Mouse (Mus musculus): ENCODE results near the gene Nfatc3. TPM values are rescaled to one million over a fixed set of nuclear protein-coding genes. Genes with fewer than 3 reads are reported as not detected.

Nfatc3 gene
- polyA plus RNA-seq, 1 experiment, result 25.5 TPM

DNA sequence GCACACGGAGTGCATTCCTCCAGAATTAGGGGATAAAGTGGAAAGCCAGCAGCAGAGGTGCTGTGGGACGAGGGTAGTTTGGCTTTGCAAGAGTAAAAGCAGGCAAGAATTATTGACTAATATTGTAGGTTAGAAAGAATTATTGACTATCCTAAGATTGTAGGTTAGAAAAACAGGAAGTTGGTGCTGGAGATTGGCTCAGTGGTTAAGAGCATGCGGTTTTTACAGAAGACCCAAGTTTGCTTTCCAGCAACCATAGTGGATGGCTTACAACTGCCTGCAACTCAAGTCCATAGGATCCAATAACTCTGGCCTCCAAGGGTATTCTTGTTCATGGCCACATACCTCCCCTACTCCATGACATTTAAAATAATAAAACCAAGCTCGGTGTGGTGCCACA, 87.4 kb downstream of the Nfatc3 start:
- TF ChIP-seq GATA1 (IDR thresholded peaks at IDR 0.05; ENCODE audit: low read length), result peak; percentile 14

DNA sequence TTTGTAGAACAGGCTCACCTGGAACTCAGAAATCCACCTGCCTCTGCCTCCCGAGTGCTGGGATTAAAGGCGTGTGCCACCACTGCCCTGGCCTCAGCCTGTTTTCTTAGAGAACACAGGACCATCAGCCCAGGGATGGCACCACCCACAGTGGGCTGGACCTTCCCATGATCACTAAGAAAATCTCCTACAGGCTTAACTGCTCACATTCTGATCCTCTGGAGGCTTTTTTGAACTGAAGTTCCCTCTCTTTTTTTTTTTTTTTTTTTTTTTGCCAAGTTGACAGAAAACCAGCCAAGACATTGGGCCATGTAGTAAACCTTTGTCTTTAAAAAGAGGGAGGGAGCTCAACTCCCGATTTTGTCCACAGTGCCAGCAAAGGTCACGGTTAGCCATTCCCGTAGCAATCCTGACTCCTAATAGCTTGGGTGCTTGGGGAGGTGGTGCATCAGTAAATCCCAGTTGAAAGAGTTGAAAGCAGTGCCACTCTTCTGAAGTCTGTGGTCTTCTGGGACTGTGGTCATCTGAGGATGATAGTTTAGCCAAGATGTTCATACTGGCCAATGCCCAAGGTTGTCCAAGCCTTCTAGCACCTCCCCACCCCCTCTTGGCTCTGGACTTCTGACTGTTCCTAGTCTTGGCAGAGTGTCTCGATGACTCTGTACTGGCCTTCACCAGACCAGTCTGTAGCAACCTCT, 89.4 kb downstream of the Nfatc3 start:
- no peak for TF ChIP-seq GATA1 (IDR thresholded peaks at IDR 0.05; ENCODE audit: low read length)

DNA sequence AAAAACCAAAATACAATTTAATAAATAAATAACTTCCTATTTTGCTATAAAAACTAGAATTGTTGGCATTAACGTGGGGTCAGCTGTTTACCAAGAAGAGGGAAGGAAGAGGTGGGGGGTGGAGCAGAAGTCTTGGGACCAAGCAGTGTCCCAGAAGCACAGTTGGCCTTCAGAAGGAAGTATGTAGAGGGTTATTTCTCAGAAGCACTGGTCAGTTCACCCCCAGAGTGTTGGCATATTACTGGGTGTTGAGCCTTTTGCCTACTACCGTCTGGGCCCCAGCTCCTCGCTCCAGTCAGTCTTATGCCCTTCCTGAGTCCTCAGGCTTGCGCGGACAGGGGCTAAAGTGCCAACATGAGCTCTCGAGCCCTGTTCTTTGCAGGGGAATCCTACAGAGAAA, 90.4 kb downstream of the Nfatc3 start:
- TF ChIP-seq GATA1 (IDR thresholded peaks at IDR 0.05; ENCODE audit: low read length), result no peak

DNA sequence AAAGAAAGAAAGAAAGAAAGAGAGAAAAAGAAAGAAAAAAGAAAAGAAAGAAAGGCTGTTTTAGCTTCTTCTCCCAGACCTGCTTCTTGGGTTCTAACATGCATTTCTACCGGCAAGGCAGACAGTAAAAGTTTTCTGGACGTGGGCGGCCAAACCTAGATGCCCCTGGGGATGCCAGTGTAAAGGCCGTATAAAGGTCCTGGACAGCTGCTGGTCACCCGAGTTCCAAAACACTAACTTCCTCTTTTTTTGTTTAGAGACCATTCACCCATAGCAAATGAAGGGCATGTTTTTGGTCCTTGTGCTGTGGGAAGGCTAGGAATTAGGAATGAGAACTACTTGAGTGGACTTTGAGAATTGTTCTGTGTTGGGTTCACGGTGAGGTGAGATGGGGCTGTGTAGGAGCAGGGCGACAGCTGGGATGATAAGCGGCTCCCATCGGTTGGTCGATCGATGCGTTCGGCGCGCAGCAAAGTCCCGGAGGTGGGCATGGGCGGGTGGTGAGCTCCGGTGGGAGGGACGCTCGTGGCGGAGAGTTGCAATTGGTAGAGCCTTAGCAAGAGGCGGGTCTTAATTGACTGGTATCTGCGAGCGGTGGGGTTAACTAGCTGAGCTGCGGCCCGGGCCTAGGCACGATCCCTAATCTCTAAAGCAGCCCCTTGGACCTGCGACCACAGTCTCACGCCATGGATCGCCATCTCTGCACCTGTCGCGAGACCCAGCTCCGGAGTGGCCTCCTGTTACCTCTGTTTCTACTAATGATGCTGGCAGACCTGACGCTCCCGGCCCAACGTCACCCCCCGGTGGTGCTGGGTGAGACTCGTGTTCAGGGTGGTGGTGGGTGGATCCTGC, 91.4 kb downstream of the Nfatc3 start, which contains the start of gene Pla2g15:
Gene Pla2g15, plus strand, starts transcription at position 599 of the 852 bp plus-strand sequence.
- no peak for TF ChIP-seq GATA1 (IDR thresholded peaks at IDR 0.05; ENCODE audit: low read length)

DNA sequence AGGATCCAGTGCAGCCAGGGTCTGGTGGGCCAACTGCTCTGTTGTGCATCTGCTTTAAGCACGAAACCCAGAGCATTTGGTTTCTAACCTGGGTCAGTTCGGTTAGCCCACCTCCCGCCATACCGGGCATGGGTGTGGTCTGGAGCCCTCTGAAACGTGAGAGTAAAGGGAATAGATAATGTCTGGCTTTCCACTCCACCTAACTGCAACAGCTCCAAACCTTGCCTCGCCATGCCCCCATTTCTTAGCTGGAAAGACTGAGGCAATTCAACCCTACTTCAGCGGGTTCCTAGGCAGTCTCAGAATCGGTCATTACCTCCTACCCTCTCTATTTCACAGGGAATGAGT, 92.0 kb downstream of the Nfatc3 start:
- no peak for TF ChIP-seq GATA1 (IDR thresholded peaks at IDR 0.05; ENCODE audit: low read length)

DNA sequence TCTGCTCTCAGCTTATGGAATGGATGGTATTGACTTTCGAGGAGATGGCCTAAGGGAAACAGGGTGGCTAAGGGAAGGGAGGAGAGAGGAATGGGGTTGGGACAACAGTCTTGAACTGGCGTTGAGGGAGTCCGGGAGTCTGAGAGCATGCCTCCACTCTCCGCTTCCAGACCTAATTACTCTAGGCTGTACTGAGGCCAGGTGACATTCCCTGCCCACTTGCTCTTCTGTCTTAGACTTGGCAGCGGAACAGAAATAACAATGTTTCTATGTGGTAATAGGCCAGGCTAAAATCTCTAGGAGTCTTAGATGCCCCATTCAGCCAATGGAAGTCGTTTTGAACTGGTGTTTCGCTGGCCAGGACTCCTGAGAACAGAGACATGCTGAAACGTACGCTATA, 92.4 kb downstream of the Nfatc3 start:
- TF ChIP-seq GATA1 (IDR thresholded peaks at IDR 0.05; ENCODE audit: low read length), result no peak

DNA sequence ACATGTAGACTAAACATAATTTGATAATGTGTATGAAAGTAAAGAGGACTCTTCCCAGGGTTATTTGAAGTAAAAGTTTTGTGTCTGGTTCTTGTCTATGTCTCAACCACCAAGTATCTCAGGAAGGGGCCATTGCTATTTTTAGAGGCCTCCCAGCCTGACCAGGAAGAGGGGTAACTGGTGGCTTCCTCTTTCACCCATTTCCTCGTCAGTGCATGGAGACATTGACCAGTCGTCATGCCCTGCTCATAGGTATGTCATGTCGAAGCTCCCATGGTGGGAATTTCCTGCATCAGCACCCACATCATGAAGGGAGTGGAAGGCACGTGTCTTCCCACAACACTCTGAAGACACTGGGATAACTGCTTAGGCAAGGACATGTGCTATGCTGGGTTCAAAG, 94.2 kb downstream of the Nfatc3 start:
- no peak for TF ChIP-seq GATA1 (IDR thresholded peaks at IDR 0.05; ENCODE audit: low read length)

DNA sequence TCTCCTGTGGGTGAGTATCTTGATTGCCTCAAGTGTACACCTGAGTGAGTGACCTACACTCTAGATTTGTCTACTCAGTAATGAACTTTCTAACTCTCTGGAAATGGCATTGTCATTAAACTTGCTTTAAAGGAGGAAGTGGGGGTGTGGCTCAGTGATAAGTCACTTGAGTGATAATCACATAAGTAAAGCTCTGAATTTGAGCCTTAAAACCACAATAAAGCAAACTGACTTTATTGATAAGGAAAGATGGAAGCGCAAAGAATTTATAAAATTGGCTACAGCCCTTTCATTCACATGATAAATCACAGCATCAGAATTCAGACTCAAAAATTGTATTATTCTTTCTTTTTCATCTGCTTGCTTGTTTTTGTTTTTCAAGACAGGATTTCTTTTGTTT, 98.8 kb downstream of the Nfatc3 start:
- peak; percentile 78 for TF ChIP-seq GATA1 (IDR thresholded peaks at IDR 0.05; ENCODE audit: low read length)

DNA sequence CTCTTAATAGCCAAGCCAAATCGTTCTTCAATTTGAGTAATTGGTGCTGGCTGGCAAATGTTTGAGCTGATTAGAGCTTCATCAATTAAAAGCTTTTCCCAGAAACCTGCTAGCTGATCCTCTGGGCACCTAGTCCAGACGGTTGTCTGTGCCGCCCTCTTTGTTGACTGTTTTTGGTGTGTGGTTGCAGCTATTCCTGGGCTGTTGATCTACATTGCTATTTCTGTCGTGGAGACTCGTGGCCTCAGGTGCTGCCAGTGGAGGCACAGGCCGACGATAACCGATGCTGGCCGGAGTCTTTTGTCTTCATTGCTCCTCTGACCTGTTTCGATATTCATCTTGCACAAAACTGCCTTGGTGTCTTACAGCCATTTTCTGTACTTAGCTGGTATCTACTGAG, 99.7 kb downstream of the Nfatc3 start:
- TF ChIP-seq GATA1 (IDR thresholded peaks at IDR 0.05; ENCODE audit: low read length), result no peak

DNA sequence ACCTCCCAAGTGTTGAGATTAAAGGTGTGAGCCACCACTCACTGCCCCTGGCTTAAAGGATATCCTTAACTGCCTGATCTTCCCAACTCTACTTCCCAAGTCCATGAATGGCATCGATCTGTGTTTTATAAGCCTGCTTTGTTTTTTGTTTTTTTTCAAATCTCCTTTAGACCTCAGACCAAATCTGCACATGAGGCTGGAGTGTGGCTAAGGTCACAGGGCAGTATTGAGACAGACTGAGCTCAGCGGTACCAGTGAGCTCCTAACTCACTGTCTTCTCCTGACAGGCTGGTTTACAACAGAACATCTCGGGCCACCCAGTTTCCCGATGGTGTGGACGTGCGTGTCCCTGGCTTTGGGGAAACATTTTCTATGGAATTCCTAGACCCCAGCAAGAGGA, 101.2 kb downstream of the Nfatc3 start:
- TF ChIP-seq GATA1 (IDR thresholded peaks at IDR 0.05; ENCODE audit: low read length), result no peak

DNA sequence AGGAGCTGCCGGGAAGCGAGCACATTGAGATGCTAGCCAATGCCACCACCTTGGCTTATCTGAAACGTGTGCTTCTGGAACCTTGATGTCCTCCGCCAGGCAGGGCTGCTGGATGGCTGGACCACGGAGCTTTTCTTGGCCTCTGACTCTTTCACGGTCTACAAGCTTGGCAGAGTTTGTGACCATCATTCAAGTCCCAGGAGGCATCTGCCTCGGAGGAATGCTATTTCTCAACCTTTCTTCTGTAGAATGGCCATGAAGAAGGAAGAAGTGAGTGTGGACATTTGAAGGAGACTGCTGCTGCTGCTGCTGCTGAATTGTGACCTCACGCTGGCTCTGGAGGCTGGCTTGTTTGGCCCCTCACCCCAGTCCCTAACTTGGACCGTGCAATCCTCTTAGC, 104.6 kb downstream of the Nfatc3 start:
- no peak for TF ChIP-seq GATA1 (IDR thresholded peaks at IDR 0.05; ENCODE audit: low read length)

DNA sequence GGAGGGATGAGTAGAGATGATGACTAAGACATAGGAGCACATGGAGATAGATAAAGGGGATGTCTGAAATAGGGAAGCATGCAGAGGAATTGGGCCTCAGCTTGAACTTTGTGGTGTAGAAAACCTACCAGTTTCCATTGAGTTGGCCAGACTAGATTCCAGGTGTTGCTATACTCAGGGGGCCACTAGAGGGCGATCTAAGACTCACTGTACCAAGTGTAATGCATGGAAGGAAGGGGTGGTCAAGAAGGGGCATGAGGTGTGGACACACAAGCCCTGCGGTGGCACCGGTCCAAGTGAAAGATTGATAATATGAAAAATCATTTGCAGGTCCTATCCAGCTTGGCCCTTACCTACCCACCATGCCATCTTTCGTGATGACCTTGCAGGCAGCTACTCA, 106.8 kb downstream of the Nfatc3 start:
- TF ChIP-seq GATA1 (IDR thresholded peaks at IDR 0.05; ENCODE audit: low read length), result no peak

DNA sequence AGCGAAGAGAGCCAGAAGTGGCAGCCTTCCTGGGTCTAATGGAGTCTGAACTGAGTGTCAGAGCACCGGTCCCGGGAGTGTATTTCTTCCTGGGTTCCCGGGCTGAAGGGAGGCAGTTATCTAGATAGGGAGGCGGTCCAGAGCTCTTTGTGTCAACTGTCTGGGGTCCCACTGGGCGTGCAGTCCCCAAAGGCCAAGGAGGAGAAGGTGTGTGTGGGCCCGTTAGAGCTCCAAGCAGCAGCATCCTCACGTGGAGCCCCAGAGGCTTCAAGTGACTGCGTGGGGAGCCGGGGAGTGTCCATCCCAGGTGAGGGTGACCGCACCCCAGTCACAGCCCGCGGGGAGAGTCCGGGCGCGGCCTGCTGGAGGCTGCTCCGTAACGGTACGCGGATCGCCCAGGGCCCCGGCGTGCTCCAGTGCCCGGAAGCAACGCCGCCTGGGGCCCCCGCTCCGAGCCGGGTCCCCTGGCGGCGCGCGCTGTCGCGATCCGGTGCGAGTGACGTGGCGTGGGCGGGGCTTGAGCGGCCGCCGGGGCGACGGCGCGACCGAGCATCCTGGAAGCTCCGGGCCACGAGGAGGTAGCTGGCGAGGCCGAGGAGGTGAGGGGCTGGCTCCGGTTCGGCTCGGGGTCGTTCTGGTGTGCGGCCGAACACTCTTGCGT, 109.8 kb downstream of the Nfatc3 start, which contains the start of gene Slc7a6:
Gene Slc7a6, plus strand, starts transcription at position 502 of the 661 bp plus-strand sequence.
- no peak for TF ChIP-seq GATA1 (IDR thresholded peaks at IDR 0.05; ENCODE audit: low read length)

DNA sequence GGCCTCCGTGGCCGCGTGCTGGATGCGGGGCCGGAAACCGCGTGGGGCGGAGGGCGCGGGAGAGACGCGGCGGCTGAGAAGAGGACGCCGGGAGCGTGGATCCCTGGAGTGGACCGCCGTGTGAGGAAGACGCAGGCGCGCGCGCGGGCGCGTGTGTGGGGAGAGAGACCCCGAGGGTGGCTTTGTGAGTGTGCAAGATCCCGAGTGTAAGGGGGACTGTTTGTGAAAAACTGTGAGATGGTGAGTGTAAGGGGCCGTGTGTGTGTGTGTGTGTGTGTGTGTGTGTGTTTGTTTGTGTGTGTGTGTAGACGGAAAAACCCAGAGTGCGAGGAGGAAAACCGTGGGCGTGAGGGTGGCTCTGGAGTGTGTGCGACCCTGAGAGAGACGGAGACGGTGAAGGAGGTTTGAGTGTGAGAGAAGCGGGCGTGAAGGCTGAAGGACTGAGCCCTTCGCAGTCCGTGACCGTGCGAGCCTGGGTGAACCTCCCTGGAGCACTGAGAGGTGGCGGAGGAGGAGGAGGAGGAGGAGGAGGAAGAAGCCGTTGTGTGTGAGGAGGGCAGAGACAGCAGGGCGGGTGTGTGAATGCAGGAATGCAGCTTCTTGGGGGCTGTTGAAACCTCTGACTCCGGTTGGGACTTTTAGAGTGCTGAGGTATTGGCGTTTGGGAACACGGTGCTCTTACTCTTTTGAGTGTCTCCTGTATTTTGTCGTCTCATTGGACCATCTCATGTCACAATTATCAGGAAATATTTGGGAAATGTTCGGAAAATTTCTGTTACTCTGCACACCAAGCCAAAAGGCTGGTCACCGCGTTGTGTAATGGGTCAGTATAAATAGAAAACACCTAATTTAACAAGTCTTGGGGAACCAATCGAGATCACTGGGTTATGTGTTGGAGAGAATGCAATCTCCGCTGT, 110.6 kb downstream of the Nfatc3 start:
- no peak for TF ChIP-seq GATA1 (IDR thresholded peaks at IDR 0.05; ENCODE audit: low read length)

DNA sequence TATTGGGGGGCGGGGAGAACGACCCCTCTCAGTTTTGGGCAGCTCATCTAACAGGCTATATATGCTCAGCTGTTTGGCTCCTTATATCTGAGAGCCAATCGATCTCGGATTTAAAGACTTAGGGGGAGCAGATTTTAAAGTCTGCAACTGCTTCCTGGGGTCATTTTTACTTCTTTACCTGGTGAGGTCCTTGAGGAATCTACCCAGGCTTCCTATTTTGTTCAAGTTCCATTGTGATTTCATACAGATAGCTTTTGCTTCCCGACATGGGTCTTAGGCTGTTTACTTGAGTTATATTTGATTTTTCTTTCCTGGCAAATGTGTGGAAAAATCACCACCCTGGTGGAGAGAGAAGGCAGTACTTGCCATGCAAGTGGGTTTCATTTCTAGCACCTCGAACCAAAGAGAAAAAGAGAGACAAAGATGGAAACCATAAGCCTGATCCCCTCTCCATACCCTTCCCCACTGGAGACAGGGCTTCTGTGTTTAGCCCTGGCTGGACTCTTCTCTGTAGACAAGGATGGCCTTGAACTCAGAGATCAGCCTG, 111.4 kb downstream of the Nfatc3 start:
- no peak for TF ChIP-seq GATA1 (IDR thresholded peaks at IDR 0.05; ENCODE audit: low read length)
